Mouse (Mus musculus) heart, adult 11 months (tissue): ENCODE measurements at regions not wholly inside any gene's neighbourhood (a gene's known extent, or its start where the extent isn't known, plus 50 kb on each side); places are given as distances from the start of the nearest gene placed in this dataset.
A peak's percentile ranks its signal among the peaks of the same experiment; 100 is the strongest.

ENCODE experiments used
- DNase-seq: peaks from one replicate; pipeline ENCODE4 v3.0.0; 2022

DNA sequence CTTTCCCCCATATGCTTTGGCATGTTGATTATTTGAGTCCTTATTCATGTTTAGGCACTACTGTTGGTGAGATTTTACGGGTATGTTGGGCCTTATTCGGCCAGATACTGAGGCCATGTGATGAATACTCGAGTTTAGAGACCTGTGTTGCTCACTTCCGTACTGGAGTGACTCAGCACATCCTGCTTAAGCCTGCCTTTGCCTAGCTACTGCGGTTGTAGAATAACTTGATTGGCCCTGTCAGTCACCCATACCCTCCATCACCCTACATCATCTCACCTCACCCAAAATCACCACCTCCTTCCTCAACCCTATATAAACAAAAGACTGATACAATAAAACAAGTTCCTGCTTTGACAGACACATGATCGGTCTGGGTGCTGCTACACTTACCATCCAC lies 187.2 kb downstream of the Ifng start:
- no peak for DNase-seq

DNA sequence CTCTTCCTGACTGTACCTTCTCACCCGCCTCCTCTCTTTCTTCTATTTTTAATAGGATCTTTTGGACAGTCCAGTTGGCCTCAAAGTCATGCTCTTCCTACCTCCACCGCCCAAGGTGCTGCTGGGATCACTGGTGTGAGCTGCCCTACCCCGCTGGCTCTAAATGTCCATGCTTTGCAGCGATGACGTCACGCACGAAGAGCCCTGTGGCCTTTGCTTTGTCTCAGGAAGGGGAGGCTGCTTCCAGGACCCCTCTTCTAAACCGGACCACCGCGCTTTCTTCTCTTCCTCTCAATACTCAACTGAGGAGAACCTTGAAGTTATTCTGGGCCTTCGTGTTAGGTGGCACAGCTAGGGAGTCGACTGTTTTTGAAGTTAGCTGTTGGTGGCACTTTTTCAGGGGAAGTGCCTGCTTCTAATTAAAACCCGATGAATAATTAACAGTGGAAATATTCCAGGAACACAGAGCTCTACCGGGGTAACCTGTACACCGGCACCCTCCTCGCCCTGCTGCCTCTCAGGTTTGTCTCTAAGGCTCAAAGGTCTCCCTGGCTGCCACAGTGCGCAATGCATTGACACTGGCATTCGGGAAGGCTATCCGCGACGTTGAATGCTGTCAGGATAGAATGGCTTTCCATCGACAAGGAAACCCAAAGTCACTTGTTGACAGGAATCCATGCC lies 188.7 kb downstream of the Ifng start:
- DNase-seq, result peak; percentile 84

DNA sequence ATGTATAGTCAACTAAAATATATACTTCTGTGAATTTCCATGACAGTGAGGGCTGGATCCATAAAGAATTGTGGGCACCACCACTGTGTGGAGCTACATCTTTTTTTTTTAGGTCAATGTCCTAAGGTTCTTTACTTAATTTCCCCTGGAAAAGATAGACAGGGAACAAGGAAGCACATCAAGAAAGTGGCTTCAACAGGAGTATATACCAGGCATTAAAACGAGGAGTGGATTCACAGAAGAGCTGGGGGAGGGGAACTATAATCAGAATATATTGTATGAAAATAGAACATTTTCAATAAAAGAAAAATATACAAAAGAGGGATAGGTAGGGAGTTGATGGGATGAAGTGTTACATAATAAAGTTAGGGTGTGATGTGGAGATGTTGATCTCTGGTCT lies 190.9 kb downstream of the Ifng start:
- no peak for DNase-seq

DNA sequence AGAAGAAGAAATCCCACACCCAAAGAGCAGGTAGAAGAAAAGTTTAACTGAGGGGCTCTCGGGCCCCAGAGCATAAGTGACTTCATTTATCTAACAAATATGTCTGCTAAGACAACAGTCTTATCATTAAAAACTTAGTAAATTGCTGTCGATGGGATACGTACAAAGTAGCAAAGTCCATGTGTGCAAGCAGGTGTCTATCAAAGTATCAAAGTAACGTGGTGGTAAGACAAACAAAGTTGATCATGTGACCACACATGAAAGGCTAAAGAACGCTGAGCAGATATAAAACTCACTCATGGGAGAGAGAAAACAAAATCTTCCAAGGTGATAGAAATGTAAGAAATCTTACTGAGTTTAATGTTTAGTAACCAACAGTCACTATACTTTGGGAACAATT lies 191.3 kb downstream of the Ifng start:
- no peak for DNase-seq

DNA sequence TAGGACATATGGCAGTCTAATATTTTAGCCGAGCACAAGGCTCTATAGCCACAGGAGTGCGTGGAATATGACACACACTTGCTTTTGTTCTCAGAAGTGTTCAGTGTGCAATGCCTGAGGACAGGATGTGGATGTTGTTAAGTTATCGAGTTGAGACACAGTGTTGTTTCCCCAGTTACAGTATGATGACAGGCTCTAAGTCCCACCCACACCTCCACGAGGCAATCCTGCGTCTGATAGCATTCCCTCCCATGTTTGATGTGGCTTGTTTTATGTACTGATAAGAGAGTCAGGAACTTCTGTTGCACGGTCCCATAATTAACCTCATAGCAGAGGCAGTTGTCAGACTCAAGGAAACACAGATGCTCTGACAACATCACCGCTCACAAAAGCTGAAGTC lies 192.6 kb downstream of the Ifng start:
- peak; percentile 48 for DNase-seq

DNA sequence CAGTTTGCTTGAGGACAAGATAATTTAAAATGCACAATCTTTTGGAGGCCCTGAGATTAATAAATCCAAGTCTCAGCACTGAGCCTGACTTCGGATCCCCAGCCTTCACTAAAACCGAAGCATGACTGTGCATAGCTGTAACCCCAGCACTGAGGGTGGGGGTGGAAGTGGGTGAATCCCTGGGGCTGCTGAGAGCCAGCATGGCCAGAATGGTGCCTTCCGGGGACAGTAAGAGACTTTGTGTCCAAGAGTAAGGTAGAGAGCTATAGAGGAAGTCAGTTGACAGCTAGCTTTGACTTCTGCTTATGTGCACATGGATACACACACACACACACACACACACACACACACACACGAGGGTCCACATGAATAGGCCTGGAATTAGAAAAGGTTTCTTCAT lies 198.3 kb downstream of the Ifng start:
- DNase-seq, result no peak

DNA sequence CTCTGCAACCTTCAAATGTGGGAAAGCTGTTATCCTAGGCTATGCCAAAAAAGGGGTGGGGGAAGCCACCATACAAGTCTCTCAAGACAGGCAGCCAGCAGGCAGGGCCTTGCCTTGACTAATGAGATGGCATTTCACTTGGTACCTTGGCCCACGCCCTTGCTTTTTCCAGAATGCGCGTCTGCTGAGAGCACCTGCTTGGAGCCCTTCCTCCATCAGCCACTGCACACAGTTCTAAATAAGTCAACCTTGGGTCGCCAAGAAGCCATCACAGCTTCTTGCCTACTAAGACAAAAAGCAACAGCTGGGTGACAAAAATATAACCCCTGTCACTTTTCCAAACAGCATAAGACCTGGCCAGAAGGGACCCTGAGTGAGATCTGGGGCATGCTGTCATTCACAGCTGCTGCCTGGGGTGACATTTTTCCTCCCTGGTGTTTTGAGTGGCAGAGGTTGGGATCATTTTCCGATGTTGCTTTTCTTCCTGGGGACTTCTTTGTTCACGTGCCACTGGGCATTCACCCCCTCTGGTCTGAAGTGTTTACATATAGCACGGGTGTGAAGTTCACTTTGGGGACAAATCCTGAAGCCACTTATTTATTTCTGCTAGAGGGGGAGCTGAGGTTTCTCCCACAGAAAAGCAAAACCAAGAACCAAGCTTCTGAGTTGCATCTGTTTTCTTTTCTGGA lies 199.4 kb downstream of the Ifng start:
- peak; percentile 65 for DNase-seq

DNA sequence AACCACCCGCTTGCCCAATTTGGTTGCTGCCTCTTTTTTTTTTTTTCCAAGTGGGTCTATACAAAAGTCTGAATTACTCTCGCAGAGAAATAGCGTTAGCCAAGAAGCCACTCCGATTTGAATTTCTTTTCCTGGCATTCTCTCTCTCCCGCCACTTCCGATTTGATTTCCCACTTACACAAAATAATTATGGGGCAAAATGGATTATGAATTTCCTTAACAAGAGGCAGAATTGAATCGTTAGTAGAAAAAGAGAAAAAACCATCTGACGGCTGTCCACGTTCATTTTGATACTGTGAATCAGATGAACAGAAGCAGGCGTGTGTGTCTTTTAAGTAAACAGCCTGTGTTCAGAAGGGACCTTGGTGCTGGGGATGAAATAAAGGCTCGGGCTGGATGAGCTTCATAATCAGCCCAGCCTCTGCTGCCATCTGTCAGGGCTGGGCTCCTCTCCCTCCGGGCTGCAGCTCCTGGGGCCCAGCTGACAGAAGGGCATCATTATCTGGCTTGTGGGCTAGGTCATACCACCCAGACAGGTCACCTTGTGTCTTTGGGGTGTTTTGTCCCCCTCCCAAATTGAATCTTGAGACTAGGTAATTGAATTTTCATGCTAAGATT lies 200.1 kb downstream of the Ifng start:
- no peak for DNase-seq

DNA sequence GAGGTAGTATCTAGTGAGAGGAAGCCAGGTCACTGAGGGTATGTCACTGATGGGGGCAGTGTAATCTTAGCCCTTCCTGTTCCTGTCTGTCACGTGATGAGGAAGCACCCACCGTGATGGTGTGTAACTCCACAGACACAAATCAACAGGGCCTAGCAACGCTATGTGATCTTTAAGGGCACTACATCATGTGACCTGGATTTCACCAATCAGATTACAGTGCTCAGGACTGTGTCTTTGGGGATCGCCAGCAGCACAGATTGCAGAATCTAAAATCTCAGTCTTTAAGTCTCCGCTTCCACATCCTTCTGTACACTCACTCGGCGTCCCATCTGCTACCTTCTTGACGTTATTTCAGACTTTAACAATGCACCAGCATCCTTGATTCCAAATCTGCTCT lies 202.8 kb downstream of the Ifng start:
- no peak for DNase-seq

DNA sequence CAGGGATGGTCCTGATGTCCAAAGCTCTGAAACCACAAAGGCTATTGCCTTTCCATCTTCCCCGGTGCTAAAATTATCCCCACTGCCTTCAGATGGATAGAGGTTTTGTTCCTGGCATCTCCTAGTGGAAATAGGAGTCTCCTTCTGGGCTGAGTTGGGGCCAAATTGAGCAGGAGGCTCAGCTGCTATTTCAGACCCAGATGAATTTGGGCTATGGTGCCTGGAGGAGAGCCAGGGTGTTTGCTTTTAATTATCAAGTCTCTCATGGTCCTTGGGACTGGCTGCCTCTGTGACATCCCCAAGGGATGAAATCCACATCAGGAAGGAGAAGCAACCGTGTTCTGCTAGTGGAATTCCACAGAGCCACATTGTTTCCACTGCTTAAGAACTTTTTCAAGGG lies 207.3 kb downstream of the Ifng start:
- DNase-seq, result peak; percentile 95

DNA sequence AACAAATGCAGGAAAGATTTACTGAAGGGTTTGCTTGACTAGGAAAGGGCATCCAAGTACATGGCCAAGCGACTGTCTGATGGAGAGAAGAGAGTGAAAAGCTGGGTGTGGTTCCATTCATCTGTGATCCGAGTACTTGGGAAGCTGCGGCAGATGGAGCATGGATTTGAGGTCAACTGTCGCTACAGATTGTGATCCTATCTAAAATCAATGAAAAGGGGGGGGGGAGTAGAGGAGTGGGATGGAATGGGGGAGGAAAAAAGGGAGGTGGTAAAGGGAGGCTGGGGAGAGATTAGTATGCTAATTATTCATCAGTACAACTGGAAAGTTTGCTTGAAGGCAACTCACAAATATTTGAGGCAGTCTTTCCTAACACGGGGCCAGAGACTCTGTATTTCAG lies 213.4 kb downstream of the Dyrk2 start:
- DNase-seq, result no peak

DNA sequence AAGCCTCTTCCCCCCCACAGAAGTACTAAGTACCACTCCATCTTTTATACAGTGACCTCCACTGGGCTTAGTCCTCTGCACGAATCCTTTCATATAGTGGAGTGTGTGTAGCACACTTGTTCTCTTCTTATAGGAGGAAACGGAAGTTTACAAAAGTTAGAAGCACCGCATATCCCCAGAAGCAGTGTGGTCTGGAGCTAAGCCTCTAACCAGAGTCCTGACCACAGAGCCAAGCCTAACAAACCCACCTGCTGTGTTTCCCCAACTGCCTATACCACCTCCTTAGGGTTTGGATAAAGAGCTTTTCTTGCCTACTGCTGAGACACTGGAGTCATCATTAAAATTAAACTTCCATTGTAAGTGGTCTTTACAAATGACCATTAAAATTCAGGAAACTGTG lies 204.0 kb downstream of the Dyrk2 start:
- DNase-seq, result no peak

DNA sequence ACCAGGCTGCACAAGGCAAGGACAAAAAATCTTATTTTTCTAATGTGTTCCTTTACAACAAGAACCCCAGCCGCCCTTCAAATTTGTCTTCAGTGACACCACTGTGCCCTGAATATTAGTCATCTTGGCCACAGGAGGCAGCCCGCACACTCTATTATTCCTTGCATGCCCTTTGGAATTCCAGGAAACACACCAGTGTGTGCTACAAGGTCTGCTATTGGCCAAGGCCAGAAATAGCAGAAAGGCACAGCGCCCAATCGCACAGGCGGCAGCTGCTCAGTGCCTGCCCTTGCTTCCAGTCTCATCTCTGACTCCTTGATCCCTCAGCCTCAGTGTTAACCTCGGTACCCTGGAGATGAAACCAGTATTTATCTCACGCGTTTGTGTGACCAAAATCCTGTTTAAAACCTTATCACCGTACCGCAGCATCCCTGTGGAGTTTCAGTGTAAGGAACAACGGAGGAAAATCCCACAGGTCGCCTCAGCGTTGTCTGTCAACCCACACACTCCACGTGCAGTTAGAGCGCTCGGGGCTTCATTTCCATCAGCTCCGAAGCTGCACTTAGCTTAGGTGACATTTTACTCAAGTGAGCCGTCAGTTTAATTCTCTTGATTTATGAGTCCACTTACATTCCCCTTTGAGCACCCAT lies 194.1 kb downstream of the Dyrk2 start:
- peak; percentile 92 for DNase-seq

DNA sequence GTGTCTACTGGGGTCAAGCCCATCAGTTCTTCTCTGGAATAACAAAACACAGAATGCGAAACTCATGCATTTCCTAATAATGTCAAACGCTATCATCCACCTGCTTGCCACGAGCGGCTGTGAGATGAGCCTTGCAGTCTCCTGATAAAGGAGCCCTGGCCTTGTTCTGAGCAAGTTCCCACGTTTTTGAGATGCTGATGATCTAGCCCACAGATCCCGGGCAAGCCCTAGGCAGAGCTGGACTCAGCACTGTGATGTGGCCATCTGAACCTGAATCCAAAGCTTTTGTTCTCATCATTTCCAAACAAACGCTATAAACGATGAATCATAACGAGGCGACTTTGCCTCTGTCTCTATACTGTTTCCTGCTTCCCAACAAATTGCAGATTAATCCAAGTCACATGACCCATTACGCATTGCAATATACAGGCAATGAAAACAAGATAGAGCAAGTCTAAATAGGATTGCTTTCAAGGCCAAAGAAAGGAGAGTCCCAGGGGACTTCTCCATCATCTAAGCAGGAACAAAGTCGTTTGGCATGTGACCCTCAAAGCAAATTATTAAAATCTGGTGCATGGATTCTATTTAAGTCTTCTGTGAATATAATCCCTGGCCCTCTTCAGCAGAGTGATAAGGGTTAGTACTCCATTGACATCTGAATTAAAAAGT lies 191.1 kb downstream of the Dyrk2 start:
- peak; percentile 29 for DNase-seq

DNA sequence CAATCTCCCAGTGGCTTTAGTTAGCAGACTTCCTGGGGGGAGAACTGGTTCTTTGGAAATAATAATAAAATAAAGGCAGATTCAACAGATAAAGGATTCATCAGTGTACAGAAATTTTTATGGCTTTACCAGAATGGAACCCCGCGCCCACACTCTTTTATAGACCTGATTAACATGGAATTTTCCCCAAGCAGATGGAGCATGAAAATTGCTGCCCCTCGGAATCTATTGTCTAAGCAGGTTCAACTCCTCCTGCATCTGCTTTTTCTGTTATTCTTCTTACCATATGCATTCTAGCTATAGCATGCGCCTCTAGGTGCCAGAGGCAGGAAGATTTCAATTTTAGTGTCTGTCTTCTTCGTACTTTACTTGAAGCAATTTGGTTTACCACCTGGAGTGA lies 190.5 kb downstream of the Dyrk2 start:
- peak; percentile 8 for DNase-seq

DNA sequence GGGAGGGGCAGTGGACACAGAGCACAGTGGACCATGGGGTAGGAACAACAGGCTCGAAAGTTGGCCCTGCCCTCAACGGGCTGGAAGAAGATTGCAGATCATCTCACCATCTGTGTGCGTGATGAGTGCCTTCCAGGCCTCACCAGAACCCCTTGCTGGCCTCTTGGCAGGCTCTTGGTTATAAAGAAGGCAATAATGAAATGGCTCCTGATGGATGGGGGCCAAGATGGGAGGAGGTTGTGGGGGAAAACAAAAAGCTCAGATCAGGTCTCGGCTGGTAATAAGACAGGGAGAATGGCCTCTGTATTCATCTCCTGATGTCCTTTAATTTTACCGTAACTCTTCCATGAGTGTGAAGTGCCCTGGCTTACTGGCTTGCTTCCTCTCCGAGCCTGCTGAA lies 189.1 kb downstream of the Dyrk2 start:
- DNase-seq, result peak; percentile 41

DNA sequence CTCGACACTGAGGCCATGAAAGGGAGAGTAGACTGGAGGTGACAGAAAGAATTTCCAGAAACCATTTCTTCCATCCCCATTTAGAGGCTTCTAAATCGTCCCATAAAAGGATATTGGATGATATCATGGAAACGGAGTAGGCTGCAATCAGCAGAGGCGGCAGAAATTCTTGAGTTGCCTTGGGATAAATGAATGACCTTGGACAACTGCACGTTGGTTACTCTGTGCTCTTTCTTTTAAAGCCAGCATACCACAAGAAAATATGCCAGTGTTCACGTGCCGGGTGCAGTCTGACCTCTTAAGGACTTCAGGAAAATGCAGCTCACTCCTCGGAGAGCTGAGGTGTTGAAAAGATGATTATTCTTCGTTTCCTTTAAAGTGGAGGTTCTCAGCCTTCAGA lies 186.7 kb downstream of the Dyrk2 start:
- peak; percentile 28 for DNase-seq

DNA sequence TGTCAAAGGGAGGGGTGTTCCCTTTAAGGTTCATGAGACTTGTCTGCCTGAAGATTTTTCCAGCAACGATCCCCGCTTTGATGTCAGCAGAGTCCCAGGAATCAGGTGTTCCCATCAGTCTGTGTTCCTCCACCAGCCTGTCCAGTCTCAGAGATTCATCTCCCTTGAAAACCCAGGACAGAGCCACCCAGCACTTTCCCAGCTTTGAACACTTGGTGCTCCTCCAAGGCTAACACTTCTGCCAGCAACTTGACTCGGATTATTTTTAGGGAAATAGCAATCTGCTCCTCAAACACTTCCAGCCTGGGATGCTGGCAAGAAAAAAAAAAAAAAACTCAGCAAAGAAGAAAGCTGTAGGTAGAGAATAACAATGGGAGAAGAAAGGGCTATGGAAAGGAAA lies 170.7 kb downstream of the Dyrk2 start:
- DNase-seq, result no peak

DNA sequence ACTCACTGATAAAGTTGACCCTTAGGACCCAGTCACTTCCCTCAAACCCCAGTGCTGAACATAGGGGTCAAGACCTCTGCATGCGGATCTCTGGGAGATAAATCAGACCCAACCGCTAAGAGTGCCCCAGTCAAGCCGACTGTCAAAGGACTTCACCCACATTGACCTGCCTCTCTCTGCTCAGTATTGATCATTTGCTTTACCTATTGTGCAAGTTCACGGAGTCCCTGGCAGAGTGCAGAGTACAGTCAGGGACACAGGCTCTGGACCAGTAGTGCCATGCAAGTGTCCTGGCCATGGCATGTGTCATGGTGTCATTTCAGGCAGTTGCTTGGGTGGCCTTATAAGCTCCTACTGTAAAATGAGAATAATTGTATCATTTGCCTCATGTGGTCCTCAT lies 169.9 kb downstream of the Dyrk2 start:
- peak; percentile 66 for DNase-seq

DNA sequence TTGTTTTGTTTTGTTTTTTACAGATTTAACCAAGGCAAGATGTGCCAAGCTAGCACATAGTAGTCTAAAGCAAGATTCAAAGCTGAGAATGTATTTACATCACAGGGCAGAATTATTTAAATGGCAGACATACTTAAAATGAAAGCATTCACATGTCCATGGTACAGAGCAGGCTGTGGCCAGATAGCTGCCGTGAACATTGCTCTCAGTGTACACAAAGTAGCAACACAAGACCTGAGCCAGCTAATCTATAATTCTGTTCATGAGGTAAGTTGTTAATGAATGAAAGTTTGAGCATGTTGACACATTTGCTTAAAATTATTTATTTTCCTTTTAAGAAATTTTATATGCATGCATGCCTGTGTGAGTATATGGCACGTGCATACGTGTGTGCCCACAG lies 164.0 kb downstream of the Dyrk2 start:
- no peak for DNase-seq

DNA sequence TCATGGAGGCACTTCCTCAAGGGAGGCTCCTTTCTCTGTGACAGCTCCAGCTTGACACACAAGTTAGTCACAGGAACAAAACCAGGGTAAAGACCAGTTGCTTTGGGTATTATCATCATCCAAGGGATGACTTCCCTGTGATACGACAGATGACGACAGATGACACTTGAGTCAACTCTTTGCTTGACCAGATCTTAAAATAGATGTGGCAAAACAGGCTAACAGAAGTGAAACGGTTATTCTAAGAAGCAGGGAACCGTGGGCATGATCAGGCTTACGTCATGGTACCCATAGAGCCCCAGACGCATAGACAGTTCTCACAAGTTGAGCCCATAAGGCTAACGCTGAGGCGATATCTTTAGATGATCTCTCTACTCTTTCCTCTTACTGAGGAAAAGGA lies 160.3 kb downstream of the Dyrk2 start:
- DNase-seq, result no peak

DNA sequence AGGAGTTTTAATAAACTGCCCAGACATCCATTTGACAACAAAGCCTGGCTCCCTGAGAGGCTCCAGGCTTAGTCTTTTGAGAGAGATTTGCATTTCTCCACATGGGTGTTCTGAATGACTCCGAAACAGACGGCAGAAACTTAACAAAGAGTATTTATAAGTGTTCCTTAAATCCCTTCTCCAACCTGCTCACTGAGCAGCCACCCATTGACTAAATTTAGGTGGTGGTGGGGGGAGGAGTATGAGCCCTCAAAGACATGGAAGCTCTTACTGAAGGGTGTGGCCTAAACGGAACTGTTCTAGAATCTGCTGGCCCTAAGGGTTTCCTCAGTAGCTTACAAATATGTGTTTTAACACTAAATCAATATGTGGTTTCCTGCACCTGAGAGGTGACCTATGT lies 158.5 kb downstream of the Dyrk2 start:
- DNase-seq, result no peak

DNA sequence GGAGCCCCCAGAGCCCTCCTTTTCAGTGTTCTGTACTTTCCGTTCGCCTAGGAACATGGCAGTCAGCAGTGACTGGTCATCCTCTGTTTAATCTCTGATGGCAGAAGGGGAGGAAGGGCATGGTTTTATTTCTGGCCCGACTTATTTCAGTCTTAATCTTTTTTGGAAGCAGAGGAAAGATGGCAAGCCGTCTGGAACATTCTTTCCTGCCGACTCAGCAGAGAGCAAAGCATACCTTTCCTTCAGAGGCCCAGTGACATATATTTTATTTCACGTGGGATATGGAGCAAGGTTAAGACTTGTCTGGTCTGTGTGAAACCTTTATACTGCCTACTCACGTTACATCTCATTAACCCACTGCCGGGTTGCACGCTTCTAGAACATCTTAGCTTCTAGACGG lies 158.1 kb downstream of the Dyrk2 start:
- DNase-seq, result no peak

DNA sequence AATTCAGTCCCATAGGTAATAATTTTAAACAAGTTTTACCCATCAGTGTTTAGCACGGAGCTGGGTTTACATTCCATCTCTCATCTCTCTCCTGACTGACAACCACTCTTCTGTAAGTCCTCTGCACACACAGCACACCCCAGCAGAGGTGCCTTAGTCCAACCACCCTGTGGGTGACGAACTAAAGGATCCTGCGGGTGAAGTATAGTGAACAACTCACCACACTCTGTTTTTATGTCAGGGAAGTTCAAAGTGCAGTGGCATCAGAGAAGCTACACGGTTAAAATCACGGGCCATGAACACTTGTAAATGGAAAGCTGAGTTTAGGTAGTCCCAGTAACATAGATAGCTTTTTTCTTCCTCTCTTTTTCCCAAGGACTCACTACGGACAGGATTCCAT lies 157.1 kb downstream of the Dyrk2 start:
- DNase-seq, result no peak
